ENCODE assay signal across 12 mouse cellular contexts in the genomic region with DNA sequence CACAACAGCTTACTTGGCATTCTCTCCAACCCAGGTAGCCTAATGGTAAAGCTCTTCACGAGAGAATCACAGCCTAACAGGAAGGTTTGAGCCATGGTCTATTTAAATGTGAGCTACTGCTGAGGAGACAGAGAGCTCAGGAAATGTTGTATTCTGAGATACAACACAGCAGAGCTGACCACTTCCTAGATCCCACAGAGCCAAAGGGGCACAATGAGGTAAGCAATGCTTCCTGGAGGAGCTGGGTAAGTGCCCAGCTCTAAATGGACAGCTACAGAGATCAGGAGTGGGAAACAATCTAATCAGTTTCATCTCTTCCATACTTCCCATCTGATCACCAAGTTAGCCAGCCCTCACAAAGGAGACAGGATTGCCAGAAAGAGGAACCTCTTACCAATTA. TPM values are rescaled to one million over a fixed set of nuclear protein-coding genes. Genes with fewer than 3 reads are reported as not detected.
DNase-seq lines count a peak whose midpoint lies in the region; ATAC-seq and TF ChIP-seq lines count a peak whose summit lies in the region.
"Had no signal": no experiment of that assay in that cellular context is flagged by ENCODE, and none has a peak within 500 bp of the region (broad histone marks: within the 10 kb centered on the region; RNA-seq: fewer than 3 reads in every experiment).

No protein-coding gene starts in this region.

- TF ChIP-seq CTCF in bone marrow macrophage, adult 2 months (IDR thresholded peaks at IDR 0.05; ENCODE audit: low read depth, low read length), result no peak

- intact Hi-C loops in left cerebral cortex, postnatal 10 days (cut with DNase I), result no loop called here

- peak overlapping the region; percentile 52 for H3K27ac ChIP-seq in kidney, embryonic 15.5 days
- H3K27ac ChIP-seq in bone marrow macrophage, adult 2 months (ENCODE audit: insufficient read depth, low read depth, low read length), result peak overlapping the region; percentile 5; the same call in 1 of the 2 replicates
- H3K27ac ChIP-seq: forebrain, embryonic 15.5 days; liver, embryonic 15.5 days had no signal

- no peaks in the 10 kb centered on the region for H3K27me3 ChIP-seq in kidney, embryonic 15.5 days
- H3K27me3 ChIP-seq: forebrain, embryonic 15.5 days; liver, embryonic 15.5 days had no signal

- no peaks in the 10 kb centered on the region for H3K9me3 ChIP-seq in kidney, embryonic 15.5 days (replicated peaks)
- H3K9me3 ChIP-seq: forebrain, embryonic 15.5 days; liver, embryonic 15.5 days had no signal

- 66% methylated on average over 1 of the region's 1 CpGs for WGBS in kidney, embryonic 15.5 days

- no peak overlapping the region for H3K4me3 ChIP-seq in kidney, embryonic 15.5 days (replicated peaks)
- no peak overlapping the region for H3K4me3 ChIP-seq in bone marrow macrophage, adult 2 months (ENCODE audit: insufficient read depth, low read length)
- H3K4me3 ChIP-seq: forebrain, embryonic 15.5 days; liver, embryonic 15.5 days had no signal

- no peak overlapping the region for H3K4me2 ChIP-seq in kidney, embryonic 15.5 days
- H3K4me2 ChIP-seq: forebrain, embryonic 15.5 days; liver, embryonic 15.5 days had no signal

- no peak for ATAC-seq in kidney, embryonic 15.5 days (replicated peaks; ENCODE audit: low FRiP score)
- ATAC-seq: forebrain, embryonic 15.5 days had no signal

- H3K36me3 ChIP-seq in kidney, embryonic 15.5 days, result peaks cover 4% of the 10 kb centered on the region; the same call in 1 of the 2 replicates
- H3K36me3 ChIP-seq: forebrain, embryonic 15.5 days; liver, embryonic 15.5 days had no signal

- no peak overlapping the region for H3K9ac ChIP-seq in kidney, embryonic 15.5 days
- H3K9ac ChIP-seq: forebrain, embryonic 15.5 days; liver, embryonic 15.5 days had no signal

- no peak for TF ChIP-seq POLR2A in bone marrow macrophage, adult 2 months (IDR thresholded peaks at IDR 0.05; ENCODE audit: borderline replicate concordance, low read depth, low read length)

- H3K4me1 ChIP-seq in kidney, embryonic 15.5 days, result no peaks in the 10 kb centered on the region
- H3K4me1 ChIP-seq in bone marrow macrophage, adult 2 months (ENCODE audit: control insufficient read depth, insufficient read depth, low read length), result peaks cover 16% of the 10 kb centered on the region
- H3K4me1 ChIP-seq: forebrain, embryonic 15.5 days had no signal

- no peak for DNase-seq in kidney, adult 8-10 months
- peak; percentile 89 for DNase-seq in 416B (ENCODE audit: low read depth)
- peak; percentile 47 for DNase-seq in lung, postnatal 14 days
- no peak for DNase-seq in testis, postnatal 10 days (ENCODE audit: low spot score)
- DNase-seq in left cerebral cortex, postnatal 10 days (ENCODE audit: extremely low spot score in 1 of 2, low spot score in 2 of 2), result no peak
- DNase-seq: right cerebral cortex, postnatal 4 days; thymus, postnatal 36 days had no signal

RNA-seq across cellular contexts. Expression of a gene that starts 22.1 kb away (rescaled TPM):
- 38.4 and 41.5 TPM in 2 replicates for polyA plus RNA-seq in kidney, embryonic 15.5 days (2015; fragmentation: Nextera tagmentation; extraction: Ambion mirVana)
- 16.7 and 18.4 TPM in 2 replicates for polyA plus RNA-seq in bone marrow macrophage, adult 2 months (2012; ENCODE audit: insufficient read depth, insufficient read length, missing spikeins)
- total RNA-seq in left cerebral cortex, postnatal 10 days (2021), result 10 to 100 TPM; 46.2 to 54.4 TPM

RNA-seq across cellular contexts. Expression of a gene that starts 40.4 kb away (rescaled TPM):
- 0.50 TPM in 1 of 2 replicates, not detected in the other for polyA plus RNA-seq in kidney, embryonic 15.5 days (2015; fragmentation: Nextera tagmentation; extraction: Ambion mirVana)
- polyA plus RNA-seq in bone marrow macrophage, adult 2 months (2012; ENCODE audit: insufficient read depth, insufficient read length, missing spikeins), result not detected in 2 replicates
- not detected for total RNA-seq in left cerebral cortex, postnatal 10 days (2021)
- total RNA-seq: adrenal gland, adult 18-20 months had no signal
- polyA plus RNA-seq: forebrain, embryonic 15.5 days; liver, embryonic 15.5 days had no signal

Comparison
In these comparisons a context has a peak if more than half of its experiments do, and no peak if none do; other contexts are left out.
1. DNase-seq: peak in 416B (single experiment) and lung, postnatal 14 days (single experiment); none in kidney, adult 8-10 months (0 of 2), testis, postnatal 10 days (single experiment) and left cerebral cortex, postnatal 10 days (0 of 2).